Mouse (Mus musculus) cortical plate, adult 2 months (tissue): ENCODE results near the gene Tmem82. TPM values are rescaled to one million over a fixed set of nuclear protein-coding genes. Genes with fewer than 3 reads are reported as not detected.

Experiments
- H3K27ac ChIP-seq: fragments of 200-500 bp; 2 replicates; pipeline ENCODE4 v1.5.1; 2012; ENCODE audit warnings: low read length, control low read depth, inconsistent platforms; ENCODE audit not compliant: insufficient read depth
- H3K4me1 ChIP-seq: fragments of 200-500 bp; 2 replicates; pipeline ENCODE4 v1.6.1; 2011; ENCODE audit warnings: low read length; ENCODE audit not compliant: control insufficient read depth, insufficient read depth
- H3K4me3 ChIP-seq: fragments of 200-500 bp; 2 replicates; pipeline ENCODE4 v1.5.1; 2011; ENCODE audit warnings: mild to moderate bottlenecking, low read length, control low read depth; ENCODE audit not compliant: insufficient read depth
- CTCF ChIP-seq: fragments of 200-500 bp; IDR thresholded peaks from 2 replicates; pipeline ENCODE4 v1.5.1; 2011; ENCODE audit warnings: mild to moderate bottlenecking, control low read depth, low read length; ENCODE audit not compliant: insufficient read depth; ENCODE audit errors: extremely low read depth
- POLR2A ChIP-seq: fragments of 200-500 bp; IDR thresholded peaks from 2 replicates; pipeline ENCODE4 v1.6.1; 2011; ENCODE audit warnings: mild to moderate bottlenecking, low read length, control low read depth; ENCODE audit not compliant: insufficient read depth; ENCODE audit errors: extremely low read depth
- polyA plus RNA-seq: library from polyadenylated mRNA; depleted of rRNA; stranded (reverse); fragments of >200 nt; gene quantifications from 2 replicates; pipeline ENCODE4 v1.2.3, GENCODE M21; 2012

The Tmem82 gene
- polyA plus RNA-seq, 1 experiment = 0.40 TPM

GRCm38 (mm10) chr4:141601148-141601862 lies 17.1 kb downstream of the Tmem82 start:
- no peak overlapping the region for H3K27ac ChIP-seq
- no peak for TF ChIP-seq CTCF
- TF ChIP-seq POLR2A = no peak
- no peaks in the 10 kb centered on the region for H3K4me1 ChIP-seq
- no peak overlapping the region for H3K4me3 ChIP-seq

DNA sequence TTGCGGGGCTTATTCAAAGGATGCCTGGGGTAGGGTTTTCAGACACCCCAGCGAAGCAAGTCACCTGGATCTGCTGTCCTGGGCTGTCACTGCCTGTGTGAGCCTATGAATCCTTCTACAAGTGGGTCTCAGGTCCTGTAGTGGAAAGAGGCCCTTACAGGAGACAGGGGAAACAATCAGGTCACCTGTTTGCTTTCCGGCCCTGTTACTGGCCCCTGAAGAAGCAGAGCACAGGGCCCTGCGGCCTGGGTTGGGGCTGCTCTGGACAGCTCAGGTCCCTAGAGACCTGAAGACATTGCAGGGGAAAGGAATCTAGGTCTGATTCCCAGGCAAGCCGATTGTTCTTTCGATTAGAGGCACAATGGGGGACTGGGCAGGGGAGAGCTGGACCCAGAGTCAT lies 18.1 kb downstream of the Tmem82 start:
- H3K27ac ChIP-seq = no peak overlapping the region
- no peaks in the 10 kb centered on the region for H3K4me1 ChIP-seq
- TF ChIP-seq CTCF (no peak), POLR2A (no peak)
- H3K4me3 ChIP-seq = no peak overlapping the region

DNA sequence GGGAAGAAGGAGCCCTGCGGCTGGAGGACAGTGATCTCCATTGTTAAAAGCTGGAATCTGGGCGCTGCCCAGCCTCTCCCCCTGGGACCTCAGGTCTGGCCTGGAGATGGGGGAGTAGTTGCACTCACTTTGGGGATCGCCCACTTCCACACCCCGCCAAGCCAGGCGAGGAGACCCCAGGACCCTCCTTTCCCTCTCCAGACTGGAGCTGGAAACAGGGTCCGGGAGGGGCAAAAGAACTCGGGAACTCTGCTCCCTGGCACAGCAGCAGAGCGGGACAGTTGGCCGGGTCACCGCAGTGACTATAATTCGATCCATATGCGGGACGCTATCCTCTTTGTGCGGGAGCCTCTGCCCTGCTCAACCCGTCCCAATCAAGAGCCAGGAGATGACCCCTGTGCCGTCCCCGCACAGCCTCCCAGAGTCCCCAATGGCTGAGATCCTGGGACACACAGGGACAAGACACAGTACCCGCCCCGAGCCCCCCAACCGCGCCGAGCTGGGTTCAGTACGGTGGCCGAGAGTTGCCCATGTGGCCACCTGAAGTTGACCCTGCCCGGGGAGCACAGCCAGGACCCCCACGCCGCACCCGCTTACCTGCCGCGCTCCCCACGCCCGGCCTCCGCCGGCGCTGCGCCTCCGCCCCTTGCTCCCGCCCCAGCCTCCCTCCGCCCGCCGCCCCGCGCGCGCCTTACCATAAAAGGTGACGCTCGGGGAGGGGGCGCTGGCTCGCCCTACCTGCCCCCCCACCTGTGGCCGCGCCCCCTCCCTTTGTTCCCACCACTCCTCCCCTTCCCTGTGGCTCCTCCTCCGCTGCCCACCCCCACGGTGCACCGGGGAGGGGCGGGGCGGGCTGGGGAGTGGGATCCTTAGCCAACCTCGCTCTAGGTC lies 18.9 kb downstream of the Tmem82 start:
- H3K27ac ChIP-seq = no peak overlapping the region
- H3K4me1 ChIP-seq = no peaks in the 10 kb centered on the region
- H3K4me3 ChIP-seq = peak overlapping the region; percentile 11; the same call in 1 of the 2 replicates
- TF ChIP-seq CTCF (no peak), POLR2A (no peak)

DNA sequence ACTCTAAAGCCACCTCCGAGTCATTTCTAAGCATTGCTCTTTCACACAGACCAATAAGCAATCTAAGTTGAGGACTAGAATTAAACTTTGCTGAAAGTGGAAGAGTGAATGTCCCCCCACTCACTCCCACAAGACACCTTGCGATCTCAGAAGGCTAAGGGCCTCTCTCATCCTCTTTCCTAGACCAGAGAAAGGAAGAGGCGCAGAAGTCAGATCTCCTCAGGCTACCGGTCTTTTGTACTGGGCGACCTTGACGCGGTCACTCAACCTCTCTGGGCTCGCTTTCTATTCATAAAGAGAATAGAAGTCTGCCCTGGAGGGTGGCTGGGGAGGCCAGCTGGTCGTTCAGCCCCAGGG lies 19.6 kb downstream of the Tmem82 start:
- H3K4me3 ChIP-seq = peak overlapping the region; percentile 11; the same call in 1 of the 2 replicates
- no peak overlapping the region for H3K27ac ChIP-seq
- no peak for TF ChIP-seq CTCF
- TF ChIP-seq POLR2A = no peak
- no peaks in the 10 kb centered on the region for H3K4me1 ChIP-seq

DNA sequence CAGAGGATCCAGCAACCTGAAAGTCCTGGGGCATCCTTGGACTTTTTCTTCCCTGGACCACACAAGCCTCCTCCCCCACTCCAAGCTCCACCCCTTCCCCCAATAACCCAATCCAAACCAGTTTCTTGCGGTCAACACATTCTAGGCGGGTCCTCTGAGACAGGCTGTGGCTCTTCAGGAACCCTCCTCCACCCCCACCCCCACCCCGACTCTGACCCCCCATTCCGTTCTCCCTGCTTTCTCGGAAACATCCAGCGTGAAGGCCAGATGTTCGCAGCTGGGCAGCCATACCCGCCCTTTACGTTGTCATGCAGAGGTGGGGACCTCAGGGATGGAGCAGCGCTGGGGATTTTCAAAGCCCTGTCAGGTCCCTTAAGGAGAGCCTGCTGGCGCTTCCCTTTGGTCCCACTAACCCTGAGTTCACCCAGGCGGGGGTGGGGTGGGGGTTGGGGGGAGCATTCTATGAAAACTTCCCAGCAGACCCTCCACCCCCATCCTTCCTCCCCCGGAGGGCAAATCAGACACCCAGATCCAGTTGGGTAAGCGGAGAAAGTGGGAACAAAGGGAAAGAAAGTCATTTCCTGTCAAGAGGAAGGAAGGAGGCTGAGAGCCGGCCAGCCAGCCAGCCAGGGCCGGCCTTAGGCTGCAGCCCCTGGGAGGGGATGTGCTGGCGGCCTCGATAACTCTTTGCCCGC lies 20.1 kb downstream of the Tmem82 start:
- no peak overlapping the region for H3K27ac ChIP-seq
- H3K4me1 ChIP-seq = no peaks in the 10 kb centered on the region
- no peak overlapping the region; the same call in 1 of the 2 replicates for H3K4me3 ChIP-seq
- TF ChIP-seq POLR2A (no peak), CTCF (no peak)

DNA sequence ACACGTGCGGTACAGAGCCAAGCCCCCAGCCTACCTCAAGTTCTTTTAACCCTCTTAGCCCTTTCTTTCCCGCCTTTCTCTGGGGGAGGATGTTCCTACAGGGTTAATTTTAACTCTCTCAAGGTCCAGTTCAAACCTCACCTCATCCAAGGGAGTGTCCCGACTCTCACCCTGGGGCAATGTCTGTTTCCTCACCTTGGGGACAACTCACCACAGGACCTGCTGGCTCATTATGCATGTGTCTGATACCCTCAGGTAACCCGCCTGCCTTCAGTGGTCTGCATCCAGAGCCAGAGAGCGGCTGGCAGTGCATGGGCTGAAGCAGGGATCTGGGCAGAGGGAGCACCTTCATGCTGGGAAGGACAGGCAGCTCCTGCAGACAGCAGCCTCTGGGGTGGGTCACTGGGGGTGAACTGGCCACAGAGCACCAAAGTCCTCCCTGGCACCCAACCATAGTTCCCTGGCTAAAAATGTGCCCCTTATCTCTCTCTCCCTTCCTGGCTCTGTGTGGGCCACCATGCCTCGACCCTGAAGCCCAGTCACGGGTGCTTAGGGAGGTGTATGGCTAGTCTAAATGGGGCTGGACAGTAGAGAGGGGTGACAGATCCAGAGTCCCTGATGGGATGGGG lies 21.6 kb downstream of the Tmem82 start:
- Histone ChIP-seq H3K4me3 (no peak overlapping the region), H3K27ac (no peak overlapping the region), H3K4me1 (no peaks in the 10 kb centered on the region)
- no peak for TF ChIP-seq POLR2A

- H3K4me1 ChIP-seq = no peaks in the 10 kb centered on the region
- TF ChIP-seq CTCF (no peak), POLR2A (no peak)
- no peak overlapping the region for H3K4me3 ChIP-seq
- no peak overlapping the region for H3K27ac ChIP-seq
Measured at GRCm38 (mm10) chr4:141595605-141596268, 22.7 kb downstream of the Tmem82 start.

GRCm38 (mm10) chr4:141595138-141595537 lies 23.3 kb downstream of the Tmem82 start:
- no peak for TF ChIP-seq CTCF
- TF ChIP-seq POLR2A = no peak
- Histone ChIP-seq H3K27ac (no peak overlapping the region), H3K4me3 (no peak overlapping the region), H3K4me1 (no peaks in the 10 kb centered on the region)

DNA sequence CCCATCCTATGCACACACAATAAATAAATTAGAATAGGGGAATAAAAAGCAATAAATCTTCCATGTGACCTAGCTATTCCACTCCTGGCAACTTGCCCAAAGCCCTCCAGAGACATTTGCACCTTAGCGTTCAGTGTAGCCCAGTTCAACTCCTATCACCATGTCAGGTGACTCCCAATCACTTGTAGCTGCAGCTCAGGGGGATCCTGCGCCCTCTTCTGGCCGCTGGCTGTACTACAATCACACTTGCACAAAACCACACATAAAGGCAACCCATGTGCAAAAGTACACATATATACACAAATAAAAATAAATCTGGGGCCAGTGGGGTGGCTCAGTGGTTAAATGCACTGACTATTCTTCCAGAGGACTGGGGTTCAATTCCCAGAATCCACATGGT lies 26.9 kb downstream of the Tmem82 start:
- H3K27ac ChIP-seq = no peak overlapping the region
- no peaks in the 10 kb centered on the region for H3K4me1 ChIP-seq
- no peak overlapping the region for H3K4me3 ChIP-seq
- TF ChIP-seq POLR2A (no peak), CTCF (peak; percentile 48)
